Mouse (Mus musculus) neural tube, embryonic 14.5 days (tissue): Measurements from ENCODE around the gene Wfdc6a. TPM values are rescaled to one million over a fixed set of nuclear protein-coding genes. Genes with fewer than 3 reads are reported as not detected.
"Not testable (repeated sequence)": the region's sequence is repeated elsewhere in the genome, so short reads cannot be mapped to it uniquely, and the experiment has no call there.

Experiments
- ATAC-seq: fragments of 200-750 bp; cut with Nextera tagmentation; 2 replicates; pipeline ENCODE4 v1.8.0; 2017; ENCODE audit warnings: low read depth, mild to moderate bottlenecking, moderate TSS enrichment, moderate library complexity
- H3K27ac ChIP-seq: fragments of 300-500 bp; sonication (generic); 2 replicates; pipeline ENCODE4 v1.5.1; 2014; ENCODE audit warnings: low read depth, mild to moderate bottlenecking, control low read depth, low read length, moderate library complexity, mixed read lengths
- H3K27me3 ChIP-seq: fragments of 300-500 bp; sonication (generic); 2 replicates; pipeline ENCODE4 v1.6.1; 2014; ENCODE audit warnings: low read length; ENCODE audit not compliant: control insufficient read depth, insufficient read depth
- H3K36me3 ChIP-seq: fragments of 300-500 bp; sonication (generic); 2 replicates; pipeline ENCODE4 v1.6.1; 2014; ENCODE audit warnings: low read length, mixed read lengths; ENCODE audit not compliant: control insufficient read depth, insufficient read depth
- H3K4me1 ChIP-seq: fragments of 300-500 bp; sonication (generic); 2 replicates; pipeline ENCODE4 v1.6.1; 2014; ENCODE audit warnings: low read length; ENCODE audit not compliant: control insufficient read depth, insufficient read depth
- H3K4me2 ChIP-seq: fragments of 300-500 bp; sonication (generic); 2 replicates; pipeline ENCODE4 v1.6.1; 2014; ENCODE audit warnings: mild to moderate bottlenecking, low read depth, low read length, control low read depth
- H3K4me3 ChIP-seq: fragments of 300-500 bp; sonication (generic); 2 replicates; pipeline ENCODE4 v1.5.1; 2014; ENCODE audit warnings: low read depth, low read length, control low read depth, mixed read lengths
- H3K9ac ChIP-seq: fragments of 300-500 bp; sonication (generic); replicated peaks from 2 replicates; pipeline ENCODE4 v1.6.1; 2014; ENCODE audit warnings: low read depth, mild to moderate bottlenecking, control low read depth, low read length, mixed read lengths
- H3K9me3 ChIP-seq: fragments of 300-500 bp; sonication (generic); 2 replicates; pipeline ENCODE4 v1.6.1; 2016; ENCODE audit warnings: low read length; ENCODE audit not compliant: control insufficient read depth
- WGBS: fragments of 180-500 bp; shearing (Covaris S2); extraction: QIAGEN DNeasy Blood & Tissue Kit; methylation state at CpG from one replicate; pipeline ENCODE4 v1.1.7; 2014; 5-methylcytosine and 5-hydroxymethylcytosine counted together
- polyA plus RNA-seq: library from polyadenylated mRNA; unstranded; fragments of >200 nt; fragmentation: Nextera tagmentation; extraction: Ambion mirVana; gene quantifications from 2 replicates; pipeline ENCODE4 v1.2.1, GENCODE M21; 2014

Gene Wfdc6a
- not detected in 2 replicates for polyA plus RNA-seq

- WGBS = 68% methylated on average over 13 of the region's 13 CpGs
Observed at GRCm38 (mm10) chr2:164585025-164585725, at the start of gene Wfdc6a. Gene Wfdc6a (minus strand): TSS chr2:164585447.

GRCm38 (mm10) chr2:164621775-164622174 lies 36.5 kb upstream of the Wfdc6a start:
- no peaks in the 10 kb centered on the region for H3K36me3 ChIP-seq
- H3K27ac ChIP-seq = no peak overlapping the region
- no peaks in the 10 kb centered on the region for H3K9me3 ChIP-seq
- H3K9ac ChIP-seq = no peak overlapping the region
- no peak overlapping the region for H3K4me3 ChIP-seq
- no peak overlapping the region for H3K4me2 ChIP-seq
- no peak for ATAC-seq
- no peaks in the 10 kb centered on the region for H3K4me1 ChIP-seq
- WGBS = 82% methylated on average over 4 of the region's 4 CpGs
- no peaks in the 10 kb centered on the region for H3K27me3 ChIP-seq

More at GRCm38 (mm10) chr2:164585025-164585725, at the start of gene Wfdc6a:
- not testable (repeated sequence) for H3K9ac ChIP-seq, ATAC-seq, H3K4me2 ChIP-seq, H3K4me3 ChIP-seq, H3K27ac ChIP-seq, H3K36me3 ChIP-seq, H3K27me3 ChIP-seq, H3K4me1 ChIP-seq, H3K9me3 ChIP-seq

GRCm38 (mm10) chr2:164619050-164619449 lies 33.8 kb upstream of the Wfdc6a start:
- H3K4me2 ChIP-seq = no peak overlapping the region
- no peak overlapping the region for H3K4me3 ChIP-seq
- no peaks in the 10 kb centered on the region for H3K4me1 ChIP-seq
- no peaks in the 10 kb centered on the region for H3K36me3 ChIP-seq
- H3K27me3 ChIP-seq = no peaks in the 10 kb centered on the region
- H3K27ac ChIP-seq = no peak overlapping the region
- H3K9ac ChIP-seq = no peak overlapping the region
- no peaks in the 10 kb centered on the region for H3K9me3 ChIP-seq
- no peak for ATAC-seq
- WGBS = 81% methylated on average over 5 of the region's 5 CpGs

- 92% methylated on average over 3 of the region's 3 CpGs for WGBS
- Histone ChIP-seq H3K4me2 (no peak overlapping the region), H3K27me3 (no peaks in the 10 kb centered on the region), H3K4me1 (no peaks in the 10 kb centered on the region), H3K9me3 (no peaks in the 10 kb centered on the region), H3K36me3 (no peaks in the 10 kb centered on the region), H3K27ac (no peak overlapping the region), H3K9ac (no peak overlapping the region), H3K4me3 (no peak overlapping the region)
- ATAC-seq = no peak
Observed at GRCm38 (mm10) chr2:164615386-164615785, 30.1 kb upstream of the Wfdc6a start.

- not testable (repeated sequence) for H3K4me1 ChIP-seq, H3K9me3 ChIP-seq, H3K27ac ChIP-seq, ATAC-seq, H3K27me3 ChIP-seq, H3K9ac ChIP-seq, H3K4me3 ChIP-seq, H3K36me3 ChIP-seq, H3K4me2 ChIP-seq
- 57% methylated on average over 8 of the region's 8 CpGs for WGBS
Observed at GRCm38 (mm10) chr2:164613471-164613870, 28.2 kb upstream of the Wfdc6a start, which contains the start of the genes Wfdc6b and Wfdc8. Gene Wfdc6b (plus strand): TSS chr2:164613522. Gene Wfdc8 (minus strand): TSS chr2:164613626.

GRCm38 (mm10) chr2:164608781-164609180 lies 23.5 kb upstream of the Wfdc6a start:
- no peak overlapping the region for H3K27ac ChIP-seq
- 72% methylated on average over 6 of the region's 6 CpGs for WGBS
- no peak overlapping the region for H3K4me2 ChIP-seq
- H3K4me3 ChIP-seq = no peak overlapping the region
- H3K4me1 ChIP-seq = no peaks in the 10 kb centered on the region
- no peak for ATAC-seq
- no peaks in the 10 kb centered on the region for H3K9me3 ChIP-seq
- H3K36me3 ChIP-seq = no peaks in the 10 kb centered on the region
- H3K27me3 ChIP-seq = no peaks in the 10 kb centered on the region
- H3K9ac ChIP-seq = no peak overlapping the region

GRCm38 (mm10) chr2:164604411-164604810 lies 19.2 kb upstream of the Wfdc6a start:
- Histone ChIP-seq H3K4me3 (no peak overlapping the region), H3K27me3 (no peaks in the 10 kb centered on the region), H3K9ac (no peak overlapping the region), H3K4me1 (no peaks in the 10 kb centered on the region), H3K4me2 (no peak overlapping the region), H3K27ac (no peak overlapping the region), H3K36me3 (no peaks in the 10 kb centered on the region), H3K9me3 (no peaks in the 10 kb centered on the region)
- no peak for ATAC-seq
- WGBS = 90% methylated on average over 8 of the region's 8 CpGs

- Histone ChIP-seq H3K4me3 (no peak overlapping the region), H3K27ac (no peak overlapping the region), H3K36me3 (no peaks in the 10 kb centered on the region), H3K4me1 (no peaks in the 10 kb centered on the region), H3K4me2 (no peak overlapping the region), H3K9ac (no peak overlapping the region), H3K9me3 (no peaks in the 10 kb centered on the region), H3K27me3 (no peaks in the 10 kb centered on the region)
- no peak for ATAC-seq
- WGBS = 100% methylated on average over 3 of the region's 3 CpGs
Observed at GRCm38 (mm10) chr2:164603482-164603881, 18.2 kb upstream of the Wfdc6a start.

GRCm38 (mm10) chr2:164600179-164600578 lies 14.9 kb upstream of the Wfdc6a start:
- H3K9ac ChIP-seq = no peak overlapping the region
- H3K27ac ChIP-seq = no peak overlapping the region
- H3K4me1 ChIP-seq = no peaks in the 10 kb centered on the region
- WGBS = 70% methylated on average over 3 of the region's 3 CpGs
- H3K4me2 ChIP-seq = no peak overlapping the region
- no peaks in the 10 kb centered on the region for H3K9me3 ChIP-seq
- no peak for ATAC-seq
- H3K36me3 ChIP-seq = no peaks in the 10 kb centered on the region
- H3K27me3 ChIP-seq = no peaks in the 10 kb centered on the region
- H3K4me3 ChIP-seq = no peak overlapping the region
